Mouse (Mus musculus): ENCODE measurements around the gene Ski.

GRCm38 (mm10) chr4:155157871-155158542 lies 64.4 kb downstream of the Ski start:
- TF ChIP-seq CTCF (conservative IDR thresholded peaks at IDR 0.05; ENCODE audit: low read length): no peak
- TF ChIP-seq NANOG (IDR thresholded peaks at IDR 0.05; ENCODE audit: borderline replicate concordance, low read length): no peak
- no peak for TF ChIP-seq POU5F1 (IDR thresholded peaks at IDR 0.05; ENCODE audit: borderline replicate concordance, low read length)

Data from E14TG2a.4 (cell line).